Mouse (Mus musculus): ENCODE data around the gene Dnah7a.
"Not testable (repeated sequence)": the region's sequence is repeated elsewhere in the genome, so short reads cannot be mapped to it uniquely, and the experiment has no call there.

Dnah7a gene

DNA sequence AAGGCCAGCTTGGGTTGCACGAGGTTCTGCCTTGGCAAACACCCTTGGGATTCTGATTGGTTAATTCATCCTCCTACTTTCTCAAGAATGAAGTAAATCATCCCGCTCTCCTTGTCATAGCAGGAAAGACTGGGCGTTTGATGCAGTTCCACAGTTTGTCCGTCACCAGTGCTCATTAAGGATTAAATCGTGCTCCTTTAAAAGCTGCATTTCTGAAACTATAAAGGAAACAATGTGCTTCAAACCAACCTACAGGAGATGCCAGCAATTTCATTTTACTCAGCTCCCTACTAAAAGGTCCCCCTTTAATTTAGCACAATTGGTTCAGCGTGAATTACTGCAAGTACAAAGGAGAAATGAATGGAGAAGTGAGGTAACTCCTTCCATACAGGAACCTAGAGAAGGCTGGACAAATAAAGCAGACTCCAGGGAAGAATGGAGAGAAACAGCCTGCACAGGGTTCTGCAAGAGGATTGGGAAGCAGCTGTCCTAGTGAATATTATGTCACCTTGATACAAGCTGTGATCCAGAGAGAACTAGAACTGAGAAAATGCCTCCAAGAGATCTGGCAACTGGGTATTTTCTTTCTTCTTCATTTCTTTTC is 322.4 kb downstream of the Dnah7a start:
- no peak for DNase-seq (ENCODE audit: low spot score in 2 of 2)

DNA sequence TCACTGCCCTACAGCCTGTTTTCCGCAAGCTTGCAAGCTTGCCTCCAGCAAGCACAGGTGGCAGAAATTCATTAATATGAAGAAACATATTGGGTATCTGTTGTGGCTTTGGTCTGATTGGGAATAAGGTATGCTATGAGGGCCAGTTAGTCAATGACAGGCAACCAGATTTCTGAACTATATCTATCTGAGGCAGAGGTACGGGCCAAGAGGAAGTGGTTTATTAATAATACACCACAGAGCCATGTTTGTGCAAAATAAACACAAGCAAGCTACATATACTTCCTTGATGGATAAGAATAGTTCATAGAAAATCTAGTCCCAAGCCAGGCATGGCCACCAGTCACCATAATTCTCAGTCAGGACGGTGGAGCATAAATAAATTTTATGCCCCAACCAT is 328.9 kb downstream of the Dnah7a start:
- DNase-seq (ENCODE audit: low spot score in 2 of 2) = no peak

DNA sequence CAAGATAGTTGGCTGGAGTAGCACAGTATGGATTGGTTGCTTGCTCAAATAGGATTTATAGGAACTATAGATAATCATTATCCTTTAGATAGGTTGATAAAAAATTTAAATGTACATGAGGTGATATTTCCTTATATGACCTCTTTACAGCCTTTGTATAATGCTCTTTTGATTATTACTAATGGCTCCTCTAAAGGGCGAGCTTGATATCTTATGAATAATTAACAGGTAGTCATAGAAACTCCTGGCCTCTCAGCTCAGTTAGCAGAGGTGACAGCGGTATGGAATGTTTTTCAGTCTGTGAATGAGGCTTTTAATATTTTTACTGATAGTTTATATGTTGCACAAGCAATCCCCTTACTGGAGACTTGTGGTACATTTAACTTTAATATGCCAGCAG is 330.6 kb downstream of the Dnah7a start:
- not testable (repeated sequence) for DNase-seq (ENCODE audit: low spot score in 2 of 2)

DNA sequence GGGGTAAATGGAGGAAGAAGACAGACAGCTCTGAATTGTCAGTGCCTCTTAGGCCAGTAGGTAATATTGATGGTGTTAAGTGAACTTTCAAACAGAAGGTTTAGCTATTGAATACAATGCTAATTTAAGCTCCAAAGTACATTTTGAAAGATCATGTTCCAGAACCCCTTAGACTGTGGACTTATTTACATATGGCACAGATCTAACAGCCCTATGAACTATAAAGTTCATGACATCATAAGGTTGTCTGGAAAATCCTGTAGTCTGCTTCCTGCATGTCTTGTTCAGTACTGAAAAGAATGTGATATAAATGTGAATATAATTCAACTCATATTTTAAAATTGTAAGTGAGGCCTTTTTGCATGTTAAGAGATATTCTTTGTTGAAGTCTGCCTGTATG is 347.6 kb downstream of the Dnah7a start:
- DNase-seq (ENCODE audit: low spot score in 2 of 2) = no peak

DNA sequence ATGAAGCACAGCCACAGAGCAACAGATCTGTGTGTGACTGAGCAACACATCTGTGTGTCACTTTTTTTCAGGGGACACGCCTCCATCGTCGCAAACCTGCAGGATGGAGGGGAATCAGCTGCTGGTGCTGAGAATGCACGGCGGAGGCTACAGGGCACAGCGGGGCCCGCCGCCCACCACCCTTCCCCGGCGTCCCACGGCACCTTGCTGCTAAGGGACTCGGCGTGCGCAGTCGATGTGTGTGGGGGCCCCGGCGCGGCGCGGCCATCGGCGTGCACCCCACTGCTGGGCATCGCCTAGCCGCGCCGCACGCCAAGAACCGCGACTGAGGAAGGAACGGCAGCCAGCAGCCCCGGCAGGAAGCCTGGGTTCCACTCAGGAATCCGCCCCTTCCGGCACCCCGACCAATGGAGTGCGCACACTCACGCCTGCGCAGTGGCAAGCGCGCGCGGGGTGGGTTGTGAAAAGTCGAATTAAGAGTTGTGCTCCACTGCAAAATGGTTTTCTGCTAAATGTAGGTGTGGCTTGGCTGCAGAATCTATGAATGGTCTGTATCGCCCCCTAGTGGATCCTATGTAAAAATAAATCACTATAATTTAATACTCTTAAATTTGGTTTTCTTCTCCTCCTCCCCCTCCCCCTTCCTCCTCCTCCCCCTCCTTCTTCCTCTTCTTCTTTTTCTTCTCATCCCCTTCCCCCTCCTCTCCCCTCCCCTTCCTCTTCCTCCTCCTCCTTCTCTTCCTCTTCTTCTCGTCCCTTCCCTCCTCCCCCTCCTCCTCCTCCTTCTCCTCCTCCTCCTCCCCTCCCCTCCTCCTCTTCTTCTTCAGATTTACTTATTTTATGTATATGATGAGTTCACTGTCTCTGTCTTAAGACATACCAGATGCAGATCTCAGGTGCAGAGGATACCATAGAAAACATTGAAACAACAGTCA is 354.0 kb downstream of the Dnah7a start, which contains the start of the genes Asdurf, Gm28551 and Asnsd1:
TSS of gene Asdurf (minus strand) at position 293 of the 935 bp plus-strand sequence.
TSS of gene Gm28551 (minus strand) at position 341 of the 935 bp plus-strand sequence.
TSS of gene Asnsd1 (minus strand) at position 426 of the 935 bp plus-strand sequence.
- peak; percentile 94 to 96 for DNase-seq (ENCODE audit: low spot score in 2 of 2)

All from right cerebral cortex, postnatal 36 days (tissue).